Mouse (Mus musculus): ENCODE measurements at regions not wholly inside any gene's neighbourhood (a gene's known extent, or its start where the extent isn't known, plus 50 kb on each side); places are given as distances from the start of the nearest gene placed in this dataset.

DNA sequence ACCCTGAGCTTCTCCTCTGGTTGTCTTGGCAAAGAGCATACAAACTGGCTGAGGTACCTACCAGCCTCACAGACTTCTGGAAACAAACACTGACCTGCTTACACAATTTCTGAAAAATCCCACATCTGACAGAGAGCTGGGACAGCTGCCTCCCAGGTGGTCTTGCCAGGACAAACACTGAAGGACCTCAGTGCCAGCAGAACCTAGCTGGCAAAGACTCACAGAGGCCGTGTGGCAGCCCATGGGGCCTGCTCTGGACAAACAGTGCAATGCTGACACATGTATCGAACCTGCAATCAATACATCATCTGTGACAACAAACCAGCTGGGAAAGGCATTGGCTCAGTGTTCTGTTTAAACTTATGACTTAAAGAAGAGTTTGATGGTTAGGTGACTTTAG, 167.4 kb downstream of the Pax1 start:
- TF ChIP-seq HCFC1 (IDR thresholded peaks at IDR 0.05; ENCODE audit: borderline replicate concordance, insufficient read depth, low read length) = no peak
- TF ChIP-seq CHD2 (IDR thresholded peaks at IDR 0.05; ENCODE audit: low read depth, low read length) = no peak
- TF ChIP-seq MAFK (IDR thresholded peaks at IDR 0.05; ENCODE audit: insufficient read depth, low read depth, low read length) = no peak
- no peak for TF ChIP-seq ZC3H11A (IDR thresholded peaks at IDR 0.05; ENCODE audit: borderline replicate concordance, low read depth, low read length)
- no peak for TF ChIP-seq ZNF384 (IDR thresholded peaks at IDR 0.05; ENCODE audit: low read depth, low read length)
